Mouse (Mus musculus) heart, adult 2 months (tissue): Measurements from ENCODE around the gene Wdr61. TPM values are rescaled to one million over a fixed set of nuclear protein-coding genes. Genes with fewer than 3 reads are reported as not detected.
"Not testable (repeated sequence)": the region's sequence is repeated elsewhere in the genome, so short reads cannot be mapped to it uniquely, and the experiment has no call there.

ENCODE experiments used
- DNase-seq, 2 experiments: peaks; one replicate each; pipeline ENCODE4 v3.0.0; 2021
- H3K27ac ChIP-seq: fragments of 200-600 bp; 2 replicates; pipeline ENCODE4 v1.8.1; 2022
- H3K27me3 ChIP-seq: fragments of 200-500 bp; 2 replicates; pipeline ENCODE4 v1.6.1; 2012; ENCODE audit warnings: mild to moderate bottlenecking, low read length, inconsistent platforms, mixed read lengths; ENCODE audit not compliant: control insufficient read depth, insufficient read depth
- H3K36me3 ChIP-seq: fragments of 200-500 bp; 2 replicates; pipeline ENCODE4 v1.6.1; 2012; ENCODE audit warnings: low read length, inconsistent platforms; ENCODE audit not compliant: control insufficient read depth, insufficient read depth
- H3K4me1 ChIP-seq: fragments of 200-500 bp; 2 replicates; pipeline ENCODE4 v1.6.1; 2011; ENCODE audit warnings: low read length; ENCODE audit not compliant: control insufficient read depth, insufficient read depth
- H3K4me3 ChIP-seq: fragments of 200-600 bp; 2 replicates; pipeline ENCODE4 v1.8.1; 2022
- H3K79me2 ChIP-seq: fragments of 200-500 bp; replicated peaks from 2 replicates; pipeline ENCODE4 v1.6.1; 2012; ENCODE audit warnings: mild to moderate bottlenecking, inconsistent platforms, low read length, moderate library complexity, mixed read lengths; ENCODE audit not compliant: control insufficient read depth, insufficient read depth
- H3K9ac ChIP-seq: fragments of 200-500 bp; 2 replicates; pipeline ENCODE4 v1.6.1; 2012; ENCODE audit warnings: low read depth, mild to moderate bottlenecking, control low read depth, inconsistent platforms, low read length, mixed read lengths
- CTCF ChIP-seq: fragments of 200-600 bp; IDR thresholded peaks from 2 replicates; pipeline ENCODE4 v1.8.1; 2022; ENCODE audit warnings: antibody characterized with exemption, mild to moderate bottlenecking, moderate library complexity
- EP300 ChIP-seq: fragments of 200-500 bp; IDR thresholded peaks from 2 replicates; pipeline ENCODE4 v1.6.1; 2011; ENCODE audit warnings: low read depth, low read length, control low read depth; ENCODE audit not compliant: insufficient read depth
- POLR2A ChIP-seq: fragments of 200-500 bp; IDR thresholded peaks from 2 replicates; pipeline ENCODE4 v1.6.1; 2011; ENCODE audit warnings: mild to moderate bottlenecking, low read depth, low read length, control low read depth; ENCODE audit not compliant: insufficient read depth
- WGBS: fragments of 180-500 bp; shearing (Covaris S2); methylation state at CpG from one replicate; pipeline ENCODE4 v1.1.7; 2018; 5-methylcytosine and 5-hydroxymethylcytosine counted together
- intact Hi-C: fragments of 180-260 bp; cut with DNase I; formaldehyde crosslinking; loops from one replicate; pipeline ENCODE4 v1.15.1; 2025
- polyA plus RNA-seq: library from polyadenylated mRNA; depleted of rRNA; stranded (reverse); fragments of >200 nt; gene quantifications from 2 replicates; pipeline ENCODE4 v1.2.3, GENCODE M21; 2012
- total RNA-seq, 2 experiments: library from RNA; stranded (reverse); gene quantifications; 2 replicates each; pipeline ENCODE4 v1.2.3; 2021

Gene Wdr61
- total and polyA plus RNA-seq, 3 experiments, result 21.3 to 29.6 (median 29.0) TPM

DNA sequence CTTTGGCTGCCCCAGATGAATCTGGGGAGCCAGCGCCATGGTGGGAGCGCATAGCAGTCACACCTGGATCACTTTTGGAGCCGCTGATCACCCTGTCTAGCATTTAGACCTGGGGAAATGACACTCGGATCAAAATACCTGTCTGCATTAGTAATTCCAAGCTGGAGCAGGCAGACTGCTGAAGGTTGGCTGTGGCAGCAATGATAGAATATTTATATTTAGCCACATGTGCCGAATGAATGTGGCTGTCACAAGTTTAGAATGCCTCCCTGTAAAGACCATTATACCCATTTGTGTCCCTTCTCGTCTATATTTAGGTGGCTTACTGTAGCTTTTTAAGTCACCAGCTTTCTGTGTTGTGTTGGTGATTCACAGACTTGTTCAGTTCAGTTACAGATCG, 33.6 kb downstream of the Wdr61 start:
- DNase-seq, result peak; percentile 37
- no peak for TF ChIP-seq POLR2A
- TF ChIP-seq EP300, result no peak
- TF ChIP-seq CTCF, result no peak
- H3K9ac ChIP-seq, result peak overlapping the region; percentile 99

GRCm38 (mm10) chr9:54700174-54700475, 34.2 kb downstream of the Wdr61 start:
- H3K4me1 ChIP-seq, result peaks cover 17% of the 10 kb centered on the region

More for the DNA sequence above, 33.6 kb downstream of the Wdr61 start:
- 49% methylated on average over 7 of the region's 7 CpGs for WGBS
- Histone ChIP-seq H3K79me2 (peaks cover 2% of the 10 kb centered on the region; the same call in 1 of the 2 replicates), H3K27me3 (no peaks in the 10 kb centered on the region), H3K36me3 (peaks cover 27% of the 10 kb centered on the region), H3K4me1 (peaks cover 17% of the 10 kb centered on the region), H3K4me3 (peak overlapping the region; percentile 91), H3K27ac (peak overlapping the region; percentile 98)
- intact Hi-C loops, result loop anchor here (2.0 kb wide), 1 partner anchor 34 kb away; the partner anchor contains the start of gene Wdr61

GRCm38 (mm10) chr9:54699345-54700173, 34.8 kb downstream of the Wdr61 start:
- no peaks in the 10 kb centered on the region for H3K27me3 ChIP-seq
- peak overlapping the region; percentile 99 for H3K9ac ChIP-seq
- intact Hi-C loops, result loop anchor here (2.0 kb wide), 1 partner anchor 35 kb away; the partner anchor contains the start of gene Wdr61
- peak overlapping the region; percentile 91 for H3K4me3 ChIP-seq
- peaks cover 17% of the 10 kb centered on the region for H3K4me1 ChIP-seq
- H3K36me3 ChIP-seq, result peaks cover 27% of the 10 kb centered on the region
- H3K27ac ChIP-seq, result peak overlapping the region; percentile 98
- TF ChIP-seq POLR2A, result peak; percentile 83
- TF ChIP-seq EP300, result no peak
- under 1% methylated on average over 91 of the region's 92 CpGs for WGBS
- peak; percentile 90 to 92 for DNase-seq
- H3K79me2 ChIP-seq, result peaks cover 2% of the 10 kb centered on the region; the same call in 1 of the 2 replicates

More at GRCm38 (mm10) chr9:54700174-54700475, 34.2 kb downstream of the Wdr61 start:
- no peak for DNase-seq
- WGBS, result 3% methylated on average over 9 of the region's 9 CpGs
- intact Hi-C loops, result loop anchor here (2.0 kb wide), 1 partner anchor 35 kb away; the partner anchor contains the start of gene Wdr61
- TF ChIP-seq CTCF (no peak), POLR2A (no peak)
- no peaks in the 10 kb centered on the region for H3K27me3 ChIP-seq
- H3K9ac ChIP-seq, result peak overlapping the region; percentile 99
- H3K79me2 ChIP-seq, result peaks cover 2% of the 10 kb centered on the region; the same call in 1 of the 2 replicates
- peak overlapping the region; percentile 98 for H3K27ac ChIP-seq
- H3K4me3 ChIP-seq, result peak overlapping the region; percentile 91
- peaks cover 27% of the 10 kb centered on the region for H3K36me3 ChIP-seq

DNA sequence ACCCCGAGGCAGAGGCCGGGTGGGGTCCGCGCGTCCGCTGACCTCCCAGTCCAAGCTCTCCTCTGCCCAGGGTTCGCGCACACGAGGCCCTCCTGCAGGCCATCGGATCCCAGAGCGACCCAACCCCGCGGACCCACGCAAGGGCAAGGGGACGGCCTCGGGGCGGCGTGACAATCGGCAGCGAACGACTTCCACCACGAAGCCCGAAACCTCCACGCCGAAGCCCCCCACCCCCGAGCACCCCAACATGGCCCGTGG, 35.3 kb downstream of the Wdr61 start:
- Histone ChIP-seq H3K4me3 (peak overlapping the region; percentile 91), H3K27me3 (no peaks in the 10 kb centered on the region), H3K79me2 (no peaks in the 10 kb centered on the region; the same call in 1 of the 2 replicates), H3K4me1 (peaks cover 15% of the 10 kb centered on the region), H3K27ac (peak overlapping the region; percentile 98), H3K36me3 (peaks cover 25% of the 10 kb centered on the region), H3K9ac (peak overlapping the region; percentile 99)
- intact Hi-C loops, result no loop called here
- WGBS, result 3% methylated on average over 27 of the region's 27 CpGs
- DNase-seq, result no peak
- TF ChIP-seq CTCF (no peak), POLR2A (no peak), EP300 (no peak)

- H3K4me1 ChIP-seq, result peaks cover 14% of the 10 kb centered on the region
- no peaks in the 10 kb centered on the region for H3K27me3 ChIP-seq
- peak within 1 kb of the TSS; percentile 99 for H3K9ac ChIP-seq
- no peaks in the 10 kb centered on the region; the same call in 1 of the 2 replicates for H3K79me2 ChIP-seq
- peaks cover 22% of the 10 kb centered on the region for H3K36me3 ChIP-seq
- TF ChIP-seq CTCF (no peak), EP300 (no peak), POLR2A (no peak)
- WGBS, result 61% methylated on average over 17 of the region's 17 CpGs
- intact Hi-C loops, result no loop called here
- H3K4me3 ChIP-seq, result peak within 1 kb of the TSS; percentile 91
- peak within 1 kb of the TSS; percentile 98 for H3K27ac ChIP-seq
- no peak for DNase-seq
Measured at GRCm38 (mm10) chr9:54698318-54699086, 35.8 kb downstream of the Wdr61 start, which contains the start of gene Dnaja4. Gene Dnaja4, plus strand, starts transcription at chr9:54698873.

- 3% methylated on average over 31 of the region's 31 CpGs for WGBS
- H3K4me1 ChIP-seq, H3K27ac ChIP-seq, H3K79me2 ChIP-seq, intact Hi-C loops, H3K36me3 ChIP-seq, H3K27me3 ChIP-seq: not testable (repeated sequence)
- DNase-seq, result peak in 1 of 2 experiments; percentile 28
- Histone ChIP-seq H3K9ac (peak overlapping the region; percentile 49), H3K4me3 (peak overlapping the region; percentile 41)
- TF ChIP-seq CTCF, result 0 out of 2 replicates have a peak, but pooled peaks have one; percentile 8
Measured at GRCm38 (mm10) chr9:54691241-54691805, 43.0 kb downstream of the Wdr61 start.

GRCm38 (mm10) chr9:54690697-54691096, 43.6 kb downstream of the Wdr61 start:
- H3K79me2 ChIP-seq, H3K4me1 ChIP-seq, H3K4me3 ChIP-seq, DNase-seq, H3K9ac ChIP-seq, H3K27me3 ChIP-seq, H3K36me3 ChIP-seq, H3K27ac ChIP-seq, intact Hi-C loops: not testable (repeated sequence)
- WGBS, result 83% methylated on average over 2 of the region's 2 CpGs
